Mouse (Mus musculus): ENCODE results near the gene Mx1. TPM values are rescaled to one million over a fixed set of nuclear protein-coding genes. Genes with fewer than 3 reads are reported as not detected.
A peak's percentile ranks its signal among the peaks of the same experiment; 100 is the strongest.

Gene Mx1
- polyA plus RNA-seq, 1 experiment from 2014 or later, result not detected

DNA sequence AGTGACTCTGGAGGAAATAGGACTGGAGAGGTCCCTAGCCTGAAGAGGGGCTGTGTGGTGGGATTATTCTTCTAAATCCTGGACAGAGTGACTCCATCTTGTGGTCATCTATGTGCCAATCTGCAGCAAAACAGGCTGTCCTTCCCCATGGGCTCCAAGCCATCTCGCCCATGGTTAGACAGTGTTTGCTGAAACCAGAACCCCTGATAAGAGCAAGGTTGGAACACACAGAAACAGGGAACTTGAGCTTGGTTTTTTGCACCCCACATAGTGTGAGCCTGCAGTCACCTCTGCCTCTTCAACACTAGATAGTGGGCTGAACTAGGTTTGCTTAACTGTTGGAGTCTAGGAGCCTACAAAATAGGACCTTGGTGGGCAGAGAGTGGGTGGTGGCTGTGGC is 13.8 kb upstream of the Mx1 start:
- no peak overlapping the region for H3K4me3 ChIP-seq
- H3K36me3 ChIP-seq, result no peaks in the 10 kb centered on the region
- no peaks in the 10 kb centered on the region for H3K9me3 ChIP-seq (replicated peaks)
- no peaks in the 10 kb centered on the region for H3K27me3 ChIP-seq (ENCODE audit: low read depth, poor library complexity, severe bottlenecking)
- WGBS, result 90% methylated on average over 1 of the region's 1 CpGs
- DNase-seq (ENCODE audit: low spot score), result no peak
- H3K4me1 ChIP-seq, result no peaks in the 10 kb centered on the region
- no peak overlapping the region for H3K27ac ChIP-seq (replicated peaks)

DNA sequence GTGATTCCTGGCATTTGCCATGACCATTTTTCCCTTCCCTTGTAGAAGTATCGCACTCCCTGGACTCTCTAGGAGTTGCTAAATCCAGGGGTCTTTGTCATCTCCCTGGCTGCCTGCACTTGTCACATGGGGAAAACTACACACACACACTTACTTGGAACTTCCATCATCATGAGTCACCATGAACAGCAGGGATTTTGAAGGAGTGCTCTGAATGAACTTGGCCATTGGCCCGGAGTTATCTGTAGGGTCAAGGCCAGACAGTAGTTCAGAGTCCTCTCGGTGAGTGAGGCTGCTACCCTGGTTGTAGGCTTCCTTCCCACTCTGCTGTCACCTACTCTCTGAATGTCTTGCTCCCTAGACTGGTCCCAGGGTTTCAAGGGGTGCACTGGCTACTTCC is 12.9 kb upstream of the Mx1 start:
- H3K27me3 ChIP-seq (ENCODE audit: low read depth, poor library complexity, severe bottlenecking), result no peaks in the 10 kb centered on the region
- H3K4me1 ChIP-seq, result no peaks in the 10 kb centered on the region
- no peaks in the 10 kb centered on the region for H3K36me3 ChIP-seq
- H3K4me3 ChIP-seq, result no peak overlapping the region
- WGBS, result 96% methylated on average over 3 of the region's 3 CpGs
- no peak overlapping the region for H3K27ac ChIP-seq (replicated peaks)
- no peak for DNase-seq (ENCODE audit: low spot score)
- H3K9me3 ChIP-seq (replicated peaks), result no peaks in the 10 kb centered on the region

DNA sequence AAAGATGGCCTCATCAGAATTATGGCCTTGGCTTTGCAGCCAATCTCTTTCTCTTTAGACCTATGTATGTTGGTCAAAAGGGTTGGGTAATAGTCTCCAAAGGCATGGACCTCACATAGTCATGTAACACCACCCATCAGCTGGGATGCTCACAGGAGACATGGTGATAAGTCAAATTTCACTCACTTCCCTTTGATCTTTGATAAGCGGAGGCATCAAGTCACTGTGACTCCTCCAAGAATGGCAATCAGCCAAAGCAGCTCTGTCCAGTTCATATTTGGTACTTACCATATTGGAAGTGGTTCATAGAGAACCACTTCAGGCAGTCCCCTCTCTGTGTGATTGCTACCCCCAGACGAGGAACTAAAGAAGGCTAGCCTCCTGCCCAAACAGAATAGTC is 12.0 kb upstream of the Mx1 start:
- H3K4me1 ChIP-seq, result no peaks in the 10 kb centered on the region
- H3K27ac ChIP-seq (replicated peaks), result no peak overlapping the region
- no peaks in the 10 kb centered on the region for H3K36me3 ChIP-seq
- no peaks in the 10 kb centered on the region for H3K27me3 ChIP-seq (ENCODE audit: low read depth, poor library complexity, severe bottlenecking)
- H3K4me3 ChIP-seq, result no peak overlapping the region
- 84% methylated on average over 2 of the region's 2 CpGs for WGBS
- no peak for DNase-seq (ENCODE audit: low spot score)
- no peaks in the 10 kb centered on the region for H3K9me3 ChIP-seq (replicated peaks)

DNA sequence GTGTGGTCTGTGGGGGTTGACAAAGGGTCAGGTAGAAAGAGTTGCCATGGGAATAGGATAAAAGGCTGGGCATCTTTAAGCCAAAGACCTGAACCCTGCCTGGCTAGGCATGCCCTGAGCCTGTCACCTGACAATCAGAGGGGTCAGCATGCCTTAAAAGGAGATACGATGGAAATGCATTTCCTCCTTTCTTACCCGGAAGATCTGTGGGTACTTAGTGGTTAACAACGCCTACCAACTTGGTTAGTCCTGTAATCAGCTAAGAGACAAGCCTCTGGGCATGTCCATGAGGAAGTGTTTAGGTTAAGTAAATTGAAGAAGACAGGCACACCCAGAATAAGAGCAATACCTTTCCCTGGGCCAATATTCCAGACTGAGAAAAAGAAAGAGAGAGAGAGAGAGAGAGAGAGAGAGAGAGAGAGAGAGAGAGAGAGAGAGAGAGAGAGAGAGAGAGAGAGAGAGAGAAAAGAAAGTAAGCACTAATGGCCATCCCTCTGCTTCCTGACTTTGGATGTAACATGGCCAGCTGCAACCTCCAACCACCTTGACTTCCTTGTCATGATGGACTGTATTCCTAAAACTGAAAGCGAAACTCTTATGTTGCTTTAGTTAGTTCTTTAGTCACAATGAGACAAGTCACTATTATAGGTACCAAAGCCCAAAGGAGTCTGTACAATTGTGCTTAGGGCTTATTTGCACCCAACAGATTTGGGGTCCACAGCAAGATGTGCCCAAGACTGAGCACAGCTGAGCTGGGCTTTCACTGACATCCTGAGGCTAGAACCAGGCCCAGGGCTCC is 5.5 kb upstream of the Mx1 start:
- Histone ChIP-seq H3K36me3 (no peaks in the 10 kb centered on the region), H3K27ac (replicated peaks) (no peak overlapping the region), H3K9me3 (replicated peaks) (no peaks in the 10 kb centered on the region), H3K4me3 (no peak overlapping the region), H3K27me3 (ENCODE audit: low read depth, poor library complexity, severe bottlenecking) (no peaks in the 10 kb centered on the region), H3K4me1 (peaks cover 3% of the 10 kb centered on the region)
- DNase-seq (ENCODE audit: low spot score), result no peak
- WGBS, result 82% methylated on average over 4 of the region's 4 CpGs

DNA sequence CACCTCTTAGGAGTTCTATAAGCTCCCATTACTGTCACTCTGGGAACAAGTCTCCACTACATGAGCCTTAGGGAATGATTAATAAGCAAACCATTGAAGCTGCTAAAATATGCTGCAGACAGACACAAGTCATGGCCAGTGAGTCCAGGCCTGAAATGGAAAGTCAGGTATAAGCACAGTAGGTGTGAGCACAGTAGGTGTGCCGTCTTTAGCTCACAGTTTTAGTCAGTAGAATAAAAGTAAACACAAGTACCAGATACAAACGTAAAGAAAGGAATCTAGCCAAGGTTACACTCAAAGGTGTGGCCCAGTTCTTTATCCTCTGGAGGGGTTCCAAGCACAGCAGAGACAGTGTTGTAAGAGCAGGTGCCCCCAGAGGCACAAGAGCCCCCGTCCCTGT is 4.8 kb upstream of the Mx1 start:
- Histone ChIP-seq H3K9me3 (replicated peaks) (no peaks in the 10 kb centered on the region), H3K4me1 (peaks cover 10% of the 10 kb centered on the region), H3K27me3 (ENCODE audit: low read depth, poor library complexity, severe bottlenecking) (no peaks in the 10 kb centered on the region), H3K4me3 (no peak overlapping the region), H3K27ac (replicated peaks) (no peak overlapping the region), H3K36me3 (no peaks in the 10 kb centered on the region)
- WGBS, result 77% methylated on average over 3 of the region's 3 CpGs
- DNase-seq (ENCODE audit: low spot score), result no peak

DNA sequence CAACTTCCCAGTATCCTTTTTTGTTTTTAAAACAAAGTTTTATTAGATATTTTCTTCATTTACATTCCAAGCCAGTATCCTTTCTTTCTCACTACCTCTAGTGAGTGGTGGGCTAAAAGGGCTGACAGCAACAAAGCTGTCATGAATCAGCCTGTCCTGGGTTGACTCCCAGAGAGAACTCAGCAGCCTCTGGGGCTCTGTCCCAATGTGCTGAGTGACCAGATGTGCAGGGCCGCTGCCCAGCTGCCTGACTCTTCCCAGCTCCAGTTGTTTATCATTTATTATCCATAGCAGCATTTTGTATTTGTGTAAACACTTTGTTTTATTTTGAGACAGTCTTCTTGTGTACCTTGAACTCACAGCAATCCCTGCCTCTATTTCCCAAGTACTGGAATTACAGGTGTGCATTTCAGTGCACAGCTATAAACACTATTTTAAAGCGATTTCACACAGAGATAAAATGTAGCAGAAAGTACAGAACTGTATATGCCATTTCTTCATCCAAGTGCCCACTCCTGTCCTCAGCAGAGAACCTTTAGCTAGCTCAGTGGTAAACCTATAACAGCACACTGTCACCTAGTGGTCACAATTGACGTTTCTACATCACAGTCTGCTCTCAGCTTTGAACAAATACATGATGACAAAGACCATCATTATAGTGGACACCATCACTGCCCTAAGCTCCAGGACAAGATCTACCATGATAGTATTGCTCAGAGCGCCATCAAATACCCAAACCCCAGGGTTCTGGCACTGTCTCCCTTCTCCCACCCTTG is 3.7 kb upstream of the Mx1 start:
- H3K4me1 ChIP-seq, result peaks cover 14% of the 10 kb centered on the region
- no peaks in the 10 kb centered on the region for H3K27me3 ChIP-seq (ENCODE audit: low read depth, poor library complexity, severe bottlenecking)
- no peaks in the 10 kb centered on the region for H3K9me3 ChIP-seq (replicated peaks)
- DNase-seq (ENCODE audit: low spot score), result no peak
- no peaks in the 10 kb centered on the region for H3K36me3 ChIP-seq
- H3K27ac ChIP-seq (replicated peaks), result no peak overlapping the region
- H3K4me3 ChIP-seq, result no peak overlapping the region
- WGBS, result 53% methylated on average over 4 of the region's 4 CpGs

DNA sequence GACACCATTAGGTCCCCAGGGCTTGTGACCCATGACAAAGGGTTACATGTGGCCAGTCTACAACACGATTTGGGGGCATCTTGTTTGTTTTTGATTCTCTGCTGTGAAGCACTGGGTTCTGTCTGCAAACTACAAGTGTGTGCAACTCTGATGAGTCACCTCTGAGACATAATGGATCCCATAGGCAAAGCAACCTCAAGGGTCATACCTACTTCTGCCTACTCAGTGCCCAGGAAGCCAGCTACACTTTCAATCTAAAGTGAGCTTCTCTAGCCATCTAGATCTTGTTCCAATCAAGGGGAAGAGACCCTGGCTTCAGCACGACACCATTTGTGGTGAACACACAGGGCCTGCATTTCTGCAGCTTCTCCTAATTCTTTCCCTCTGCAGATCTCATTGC is 1.4 kb downstream of the Mx1 start:
- Histone ChIP-seq H3K9me3 (replicated peaks) (no peaks in the 10 kb centered on the region), H3K27me3 (ENCODE audit: low read depth, poor library complexity, severe bottlenecking) (no peaks in the 10 kb centered on the region), H3K27ac (replicated peaks) (no peak overlapping the region), H3K36me3 (no peaks in the 10 kb centered on the region), H3K4me1 (peaks cover 14% of the 10 kb centered on the region), H3K4me3 (no peak overlapping the region)
- no peak for DNase-seq (ENCODE audit: low spot score)
- WGBS, result 79% methylated on average over 2 of the region's 2 CpGs

DNA sequence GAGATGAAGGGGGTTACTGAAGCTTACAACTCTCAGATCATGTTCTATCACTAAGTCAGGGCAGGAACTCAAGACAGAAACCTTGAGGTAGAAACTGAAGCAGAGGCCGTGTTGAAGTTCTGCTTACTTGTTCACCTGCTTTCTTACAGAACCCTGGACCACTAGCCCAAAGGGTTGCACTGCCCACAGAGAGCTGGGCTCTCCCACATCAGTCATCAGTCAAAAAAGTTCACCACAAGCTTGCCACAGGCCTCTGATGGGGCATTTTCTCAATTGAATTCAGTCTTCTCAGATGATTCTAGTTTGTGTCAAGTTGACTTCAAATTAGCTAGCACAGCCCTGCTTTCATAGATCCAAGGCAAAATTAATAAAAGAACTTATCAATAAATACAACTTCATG is 2.9 kb downstream of the Mx1 start:
- 92% methylated on average over 1 of the region's 1 CpGs for WGBS

DNA sequence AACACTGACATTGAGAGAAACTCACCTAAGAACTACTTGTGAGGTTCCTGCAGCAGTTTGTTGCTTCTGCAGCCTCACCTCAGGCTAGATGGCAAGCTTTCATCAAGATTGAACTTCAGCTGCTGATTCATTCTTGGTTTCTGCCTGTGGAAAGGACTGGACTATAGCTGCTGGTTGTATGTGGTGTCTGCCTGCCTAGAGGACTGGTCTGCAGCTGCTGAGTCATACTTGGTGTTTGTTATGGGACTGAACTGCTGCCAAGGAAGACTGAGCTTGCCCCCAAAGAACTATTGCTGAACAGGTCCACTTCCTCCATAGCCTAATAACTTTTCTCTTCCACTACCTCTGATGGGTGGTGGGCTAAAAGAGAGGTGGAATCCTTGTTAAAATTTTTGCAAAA is 15.3 kb downstream of the Mx1 start:
- H3K4me1 ChIP-seq, result no peaks in the 10 kb centered on the region
- DNase-seq (ENCODE audit: low spot score), result no peak
- no peaks in the 10 kb centered on the region for H3K9me3 ChIP-seq (replicated peaks)
- H3K27ac ChIP-seq (replicated peaks), result no peak overlapping the region
- H3K27me3 ChIP-seq (ENCODE audit: low read depth, poor library complexity, severe bottlenecking), result no peaks in the 10 kb centered on the region
- no peak overlapping the region for H3K4me3 ChIP-seq
- H3K36me3 ChIP-seq, result no peaks in the 10 kb centered on the region

More for the DNA sequence above, 2.9 kb downstream of the Mx1 start:
- no peaks in the 10 kb centered on the region for H3K9me3 ChIP-seq (replicated peaks)
- no peaks in the 10 kb centered on the region for H3K27me3 ChIP-seq (ENCODE audit: low read depth, poor library complexity, severe bottlenecking)
- H3K4me3 ChIP-seq, result no peak overlapping the region
- DNase-seq (ENCODE audit: low spot score), result no peak
- no peaks in the 10 kb centered on the region for H3K36me3 ChIP-seq
- H3K27ac ChIP-seq (replicated peaks), result no peak overlapping the region
- peaks cover 14% of the 10 kb centered on the region for H3K4me1 ChIP-seq

DNA sequence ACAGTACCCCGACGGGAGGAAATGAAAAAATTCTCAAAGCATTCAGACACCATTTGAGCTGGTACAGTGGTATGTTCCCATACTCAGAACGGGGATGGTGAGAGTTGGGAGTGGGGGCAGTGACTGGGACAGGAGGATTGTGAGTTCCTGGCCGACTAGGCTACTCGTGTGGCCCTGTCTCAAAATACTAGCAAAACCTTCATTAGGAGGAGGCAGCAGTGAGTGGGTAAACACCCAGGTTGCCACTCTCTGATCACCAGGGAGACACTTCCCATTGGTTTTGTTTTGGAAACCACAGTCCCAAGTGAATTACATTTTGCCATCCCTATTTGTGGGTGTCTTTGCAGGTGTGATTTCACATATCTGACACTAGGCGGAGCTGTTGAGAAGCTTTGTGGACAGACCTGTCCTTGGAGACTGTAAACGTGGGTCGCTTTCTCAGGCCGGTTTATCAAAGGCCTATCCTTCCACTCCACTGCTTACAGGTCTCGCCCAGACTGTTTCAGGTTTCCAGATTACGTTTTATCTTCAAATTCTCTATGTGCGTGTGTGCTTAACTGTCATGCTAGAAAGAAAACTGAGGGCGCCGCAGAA is 18.9 kb downstream of the Mx1 start:
- 51% methylated on average over 14 of the region's 14 CpGs for WGBS

DNA sequence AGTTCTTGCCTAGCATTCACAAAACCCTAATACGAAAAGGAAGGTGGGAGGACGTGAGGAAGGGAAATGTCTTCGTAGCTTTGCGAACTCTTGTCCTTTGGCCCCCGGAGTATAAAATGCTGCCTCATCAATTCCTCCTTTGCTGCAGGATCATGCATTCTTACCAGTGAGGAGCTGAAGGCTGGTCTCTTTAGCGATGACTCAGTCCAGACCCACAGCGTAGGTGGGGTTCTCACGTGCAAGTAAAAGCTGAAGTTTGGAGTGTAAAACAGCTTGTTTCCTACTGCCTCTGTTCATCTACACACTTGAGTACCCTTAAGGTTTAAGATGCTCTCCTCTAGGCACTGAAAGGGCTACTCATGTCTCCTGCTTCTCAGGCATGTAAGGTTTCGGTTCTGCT is 20.7 kb downstream of the Mx1 start:
- no peaks in the 10 kb centered on the region for H3K36me3 ChIP-seq
- no peaks in the 10 kb centered on the region for H3K9me3 ChIP-seq (replicated peaks)
- no peaks in the 10 kb centered on the region for H3K27me3 ChIP-seq (ENCODE audit: low read depth, poor library complexity, severe bottlenecking)
- H3K4me3 ChIP-seq, result no peak overlapping the region
- no peaks in the 10 kb centered on the region for H3K4me1 ChIP-seq
- WGBS, result 93% methylated on average over 9 of the region's 9 CpGs
- DNase-seq (ENCODE audit: low spot score), result no peak
- H3K27ac ChIP-seq (replicated peaks), result no peak overlapping the region

More for the DNA sequence above, 18.9 kb downstream of the Mx1 start:
- Histone ChIP-seq H3K27ac (replicated peaks) (no peak overlapping the region), H3K9me3 (replicated peaks) (no peaks in the 10 kb centered on the region), H3K36me3 (no peaks in the 10 kb centered on the region), H3K4me1 (no peaks in the 10 kb centered on the region), H3K4me3 (no peak overlapping the region), H3K27me3 (ENCODE audit: low read depth, poor library complexity, severe bottlenecking) (no peaks in the 10 kb centered on the region)
- peak; percentile 45 for DNase-seq (ENCODE audit: low spot score)

DNA sequence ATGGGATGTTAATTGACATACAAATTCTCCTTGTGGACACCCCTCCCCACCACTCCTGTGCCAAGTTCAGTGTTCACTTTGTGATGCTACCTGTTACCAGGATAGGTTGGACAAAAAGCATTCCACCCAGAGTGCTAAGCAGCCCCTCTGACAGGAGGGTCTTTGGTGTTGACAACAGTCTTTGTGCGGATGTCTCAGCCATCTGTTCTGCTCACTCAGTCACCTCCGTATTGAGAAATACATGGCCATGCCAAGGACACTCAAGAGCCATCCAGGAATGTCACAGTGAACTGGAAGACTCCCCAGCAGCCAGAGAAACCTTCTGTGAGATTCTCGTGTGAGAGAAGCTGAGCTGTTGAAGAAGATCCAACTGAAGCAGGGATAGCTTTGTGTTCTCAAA is 24.5 kb downstream of the Mx1 start:
- 77% methylated on average over 3 of the region's 3 CpGs for WGBS
- no peak overlapping the region for H3K4me3 ChIP-seq
- H3K9me3 ChIP-seq (replicated peaks), result no peaks in the 10 kb centered on the region
- DNase-seq (ENCODE audit: low spot score), result no peak
- H3K4me1 ChIP-seq, result no peaks in the 10 kb centered on the region
- no peaks in the 10 kb centered on the region for H3K27me3 ChIP-seq (ENCODE audit: low read depth, poor library complexity, severe bottlenecking)
- H3K36me3 ChIP-seq, result no peaks in the 10 kb centered on the region
- no peak overlapping the region for H3K27ac ChIP-seq (replicated peaks)

DNA sequence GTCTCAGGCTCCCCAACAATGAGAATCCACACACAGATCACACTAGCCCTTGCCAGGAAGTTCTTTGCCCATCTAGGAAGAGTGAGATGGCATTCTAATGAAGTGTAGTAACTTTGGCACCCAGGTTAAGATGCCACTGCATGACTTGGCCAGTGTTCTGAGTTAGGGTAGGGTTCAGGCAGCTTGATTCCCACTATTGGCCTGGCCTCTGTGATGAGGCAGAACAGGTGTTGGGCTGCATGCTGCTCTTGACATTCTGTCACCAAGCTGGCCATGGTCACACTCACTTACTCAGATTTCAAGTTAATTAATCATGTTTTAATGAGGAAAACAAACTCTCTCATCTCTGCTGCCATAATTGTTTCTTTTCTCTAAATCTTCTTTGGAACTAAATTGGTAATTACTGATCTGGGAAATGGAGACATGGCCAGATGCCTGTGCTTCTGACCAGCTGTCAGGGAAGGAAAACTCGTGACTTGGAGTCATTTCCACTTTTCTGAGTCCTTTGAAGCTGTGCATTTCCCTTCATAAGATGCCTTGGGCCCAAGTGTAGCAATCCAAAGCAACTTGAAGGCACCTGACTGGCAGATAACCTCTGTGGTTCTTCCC is 25.2 kb downstream of the Mx1 start:
- Histone ChIP-seq H3K36me3 (no peaks in the 10 kb centered on the region), H3K27ac (replicated peaks) (no peak overlapping the region), H3K4me1 (no peaks in the 10 kb centered on the region), H3K27me3 (ENCODE audit: low read depth, poor library complexity, severe bottlenecking) (no peaks in the 10 kb centered on the region), H3K4me3 (no peak overlapping the region), H3K9me3 (replicated peaks) (no peaks in the 10 kb centered on the region)
- 66% methylated on average over 1 of the region's 1 CpGs for WGBS
- DNase-seq (ENCODE audit: low spot score), result no peak

Measured in midbrain, embryonic 10.5 days (tissue).